18 mouse cellular contexts compared by ENCODE assay signal in the genomic region with DNA sequence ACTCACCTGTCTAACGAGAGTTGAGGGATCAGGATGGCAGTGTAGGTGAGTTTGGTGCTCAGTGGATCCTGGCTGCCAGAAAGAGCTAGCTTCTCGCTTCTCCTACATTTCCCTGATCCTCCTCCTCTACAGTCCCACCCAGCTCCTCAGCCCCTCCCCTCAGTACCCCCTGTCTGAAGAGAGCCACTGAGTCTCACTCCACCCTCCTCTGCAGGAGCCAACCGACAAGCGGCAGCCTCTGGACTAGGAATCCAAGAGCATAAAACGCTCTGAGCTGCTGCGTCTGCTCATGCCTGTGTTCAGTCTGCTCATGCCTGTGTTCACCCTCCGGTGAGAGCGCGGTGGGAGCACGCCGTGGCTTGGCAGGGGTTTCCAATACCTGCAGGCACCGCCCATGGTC. TPM values are rescaled to one million over a fixed set of nuclear protein-coding genes. Genes with fewer than 3 reads are reported as not detected.
DNase-seq lines count a peak whose midpoint lies in the region; ATAC-seq and TF ChIP-seq lines count a peak whose summit lies in the region.
"Had no signal": no experiment of that assay in that cellular context is flagged by ENCODE, and none has a peak within 500 bp of the region (broad histone marks: within the 10 kb centered on the region; RNA-seq: fewer than 3 reads in every experiment).

A gene (plus strand): TSS at position 335 of the 400 bp plus-strand sequence.

- 27% methylated on average over 12 of the region's 12 CpGs for WGBS in heart, embryonic 12.5 days
- 24% methylated on average over 12 of the region's 12 CpGs for WGBS in kidney, postnatal 0 days
- WGBS in forebrain, embryonic 13.5 days: 53% methylated on average over 12 of the region's 12 CpGs

- H3K4me3 ChIP-seq in heart, embryonic 12.5 days: no peak within 1 kb of the TSS
- H3K4me3 ChIP-seq in kidney, postnatal 0 days (replicated peaks; ENCODE audit: low read depth, low read length): no peak within 1 kb of the TSS
- H3K4me3 ChIP-seq in forebrain, embryonic 13.5 days: no peak within 1 kb of the TSS
- H3K4me3 ChIP-seq: hindbrain, embryonic 15.5 days; neural tube, embryonic 15.5 days had no signal

- no peak for TF ChIP-seq CTCF in kidney, postnatal 0 days (IDR thresholded peaks at IDR 0.05; ENCODE audit: low read depth)

- no peaks in the 10 kb centered on the region for H3K36me3 ChIP-seq in heart, embryonic 12.5 days
- no peaks in the 10 kb centered on the region for H3K36me3 ChIP-seq in kidney, postnatal 0 days (ENCODE audit: insufficient read depth, low read length)
- H3K36me3 ChIP-seq in forebrain, embryonic 13.5 days (ENCODE audit: poor library complexity, severe bottlenecking): no peaks in the 10 kb centered on the region
- H3K36me3 ChIP-seq: hindbrain, embryonic 15.5 days; neural tube, embryonic 15.5 days had no signal

- no peaks in the 10 kb centered on the region for H3K9me3 ChIP-seq in heart, embryonic 12.5 days (replicated peaks)
- H3K9me3 ChIP-seq in kidney, postnatal 0 days (replicated peaks; ENCODE audit: low read length): no peaks in the 10 kb centered on the region
- H3K9me3 ChIP-seq in forebrain, embryonic 13.5 days (replicated peaks): no peaks in the 10 kb centered on the region
- H3K9me3 ChIP-seq: hindbrain, embryonic 15.5 days; neural tube, embryonic 15.5 days had no signal

- H3K27me3 ChIP-seq in heart, embryonic 12.5 days (replicated peaks): peaks cover 16% of the 10 kb centered on the region
- H3K27me3 ChIP-seq in kidney, postnatal 0 days (ENCODE audit: insufficient read depth, low read length): no peaks in the 10 kb centered on the region; the same call in 1 of the 2 replicates
- 0 out of 2 replicates have a peak, but pooled peaks cover 5% of the 10 kb centered on the region for H3K27me3 ChIP-seq in forebrain, embryonic 13.5 days
- H3K27me3 ChIP-seq: hindbrain, embryonic 15.5 days; neural tube, embryonic 15.5 days had no signal

- H3K4me1 ChIP-seq in heart, embryonic 12.5 days (replicated peaks): peaks cover 3% of the 10 kb centered on the region; the same call in 1 of the 2 replicates
- no peaks in the 10 kb centered on the region for H3K4me1 ChIP-seq in kidney, postnatal 0 days (replicated peaks; ENCODE audit: insufficient read depth, low read length)
- H3K4me1 ChIP-seq in forebrain, embryonic 13.5 days: no peaks in the 10 kb centered on the region
- H3K4me1 ChIP-seq: hindbrain, embryonic 15.5 days; neural tube, embryonic 15.5 days had no signal

- no peak for DNase-seq in heart, adult 18-20 months
- DNase-seq in kidney, postnatal 0 days (ENCODE audit: low spot score): no peak
- DNase-seq in kidney, adult 9 months: no peak
- peak; percentile 46 for DNase-seq in ZHBTc4 (ENCODE audit: low read depth, low spot score)
- DNase-seq in mesoderm, embryonic 11.5 days (ENCODE audit: low read depth, low spot score): peak; percentile 21
- DNase-seq: cerebellum, adult 18-20 months; right cerebral cortex, adult 18-20 months; spleen, adult 18-20 months had no signal

- no peak for ATAC-seq in heart, embryonic 12.5 days (ENCODE audit: insufficient number of reproducible peaks, low FRiP score)
- ATAC-seq in kidney, postnatal 0 days (replicated peaks; ENCODE audit: low FRiP score, low read depth): no peak
- ATAC-seq in forebrain, embryonic 13.5 days: no peak
- ATAC-seq: lung, postnatal 0 days had no signal

- H3K27ac ChIP-seq in heart, embryonic 12.5 days (ENCODE audit: poor library complexity, severe bottlenecking): no peak within 1 kb of the TSS
- H3K27ac ChIP-seq in kidney, postnatal 0 days: no peak within 1 kb of the TSS
- no peak within 1 kb of the TSS for H3K27ac ChIP-seq in forebrain, embryonic 13.5 days
- H3K27ac ChIP-seq: hindbrain, embryonic 15.5 days; neural tube, embryonic 15.5 days had no signal

- peak within 1 kb of the TSS; percentile 39 for H3K4me2 ChIP-seq in heart, embryonic 12.5 days
- H3K4me2 ChIP-seq in kidney, postnatal 0 days (ENCODE audit: low read length): peak within 1 kb of the TSS; percentile 21; the same call in 1 of the 2 replicates
- H3K4me2 ChIP-seq in forebrain, embryonic 13.5 days: no peak within 1 kb of the TSS
- H3K4me2 ChIP-seq: hindbrain, embryonic 15.5 days; liver, embryonic 11.5 days; neural tube, embryonic 15.5 days had no signal

- H3K9ac ChIP-seq in heart, embryonic 12.5 days: no peak within 1 kb of the TSS
- peak within 1 kb of the TSS; percentile 27; the same call in 1 of the 2 replicates for H3K9ac ChIP-seq in kidney, postnatal 0 days (ENCODE audit: low read depth, low read length)
- H3K9ac ChIP-seq in forebrain, embryonic 13.5 days: no peak within 1 kb of the TSS
- H3K9ac ChIP-seq: hindbrain, embryonic 15.5 days; neural tube, embryonic 15.5 days had no signal

RNA-seq across cellular contexts. Expression of the gene that starts here (rescaled TPM):
- not detected in 2 replicates for polyA plus RNA-seq in heart, embryonic 12.5 days (2016; fragmentation: Nextera tagmentation; extraction: Ambion mirVana)
- not detected for total RNA-seq in heart, adult 18-20 months (2021)
- polyA plus RNA-seq in kidney, postnatal 0 days (2015; fragmentation: Nextera tagmentation; extraction: Ambion mirVana): not detected in 2 replicates
- polyA plus RNA-seq in forebrain, embryonic 13.5 days (2015; fragmentation: Nextera tagmentation; extraction: Ambion mirVana): not detected in 2 replicates
- total RNA-seq: megakaryocyte-erythroid progenitor cell, adult 5-6 weeks had no signal
- polyA plus RNA-seq: cortical plate, adult 2 months; gonadal fat pad, adult 2 months; hindbrain, embryonic 15.5 days; liver, embryonic 11.5 days; lung, postnatal 0 days; neural tube, embryonic 15.5 days; testis, adult 2 months had no signal

Comparison
In these comparisons a context has a peak if more than half of its experiments do, and no peak if none do; other contexts are left out.
1. DNase-seq: peak in ZHBTc4 (single experiment) and mesoderm, embryonic 11.5 days (single experiment); none in heart, adult 18-20 months (0 of 2), kidney, postnatal 0 days (single experiment) and kidney, adult 9 months (single experiment).